Mouse (Mus musculus) central nervous system, embryonic 11.5 days (tissue): ENCODE measurements around the gene Fkbp3. TPM values are rescaled to one million over a fixed set of nuclear protein-coding genes. Genes with fewer than 3 reads are reported as not detected.

Experiments
- polyA plus RNA-seq: library from polyadenylated mRNA; depleted of rRNA; stranded (reverse); fragments of >200 nt; gene quantifications from 2 replicates; pipeline ENCODE4 v1.2.3, GENCODE M21; 2012; rRNA removed

Gene Fkbp3
- polyA plus RNA-seq = 391 and 617 TPM in 2 replicates

GRCm38 (mm10) chr12:65073611-65074178 is at the start of gene Fkbp3:
Gene Fkbp3 (minus strand): TSS chr12:65074007.

GRCm38 (mm10) chr12:65075085-65075732 is 1.4 kb upstream of the Fkbp3 start, which contains the start of gene Fancm:
Gene Fancm (plus strand): TSS chr12:65075603.

GRCm38 (mm10) chr12:65036190-65036870 is 37.5 kb downstream of the Fkbp3 start, which contains the start of gene Prpf39:
Gene Prpf39 (plus strand): TSS chr12:65036333.

Other genes starting within 250 kb of the Fkbp3 start
- gene Gm527, start 156.1 kb downstream of the Fkbp3 start, polyA plus RNA-seq = 4.8 and 8.1 TPM in 2 replicates
- gene Klhl28, start 108.5 kb downstream of the Fkbp3 start, polyA plus RNA-seq = 5.3 and 10.3 TPM in 2 replicates
- 9.5 and 17.4 TPM in 2 replicates for gene Togaram1, start 108.2 kb downstream of the Fkbp3 start, polyA plus RNA-seq
- 34.1 and 56.0 TPM in 2 replicates for gene Prpf39, start 37.7 kb downstream of the Fkbp3 start, polyA plus RNA-seq
- gene Fancm, start 1.6 kb upstream of the Fkbp3 start, polyA plus RNA-seq = 14.2 and 14.4 TPM in 2 replicates
- gene Mis18bp1, start 98.6 kb upstream of the Fkbp3 start, polyA plus RNA-seq = 31.5 and 46.7 TPM in 2 replicates
- gene Wdr20rt, start 151.5 kb upstream of the Fkbp3 start, polyA plus RNA-seq = not detected in 2 replicates